In genomic region chr9:51736750-51737368, GRCm38 (mm10) we compare ENCODE assay signal across 12 mouse cellular contexts. TPM values are rescaled to one million over a fixed set of nuclear protein-coding genes. Genes with fewer than 3 reads are reported as not detected.
DNase-seq lines count a peak whose midpoint lies in the region; ATAC-seq and TF ChIP-seq lines count a peak whose summit lies in the region.
"Had no signal": no experiment of that assay in that cellular context is flagged by ENCODE, and none has a peak within 500 bp of the region (broad histone marks: within the 10 kb centered on the region; RNA-seq: fewer than 3 reads in every experiment).

No protein-coding gene starts in this region.

- H3K79me2 ChIP-seq in liver, adult 2 months (ENCODE audit: control insufficient read depth, insufficient read depth, low read length): no peaks in the 10 kb centered on the region

- no peaks in the 10 kb centered on the region for H3K9me3 ChIP-seq in forebrain, embryonic 15.5 days
- H3K9me3 ChIP-seq in forebrain, embryonic 11.5 days (ENCODE audit: control insufficient read depth, low read length): no peaks in the 10 kb centered on the region
- H3K9me3 ChIP-seq in liver, postnatal 0 days (ENCODE audit: low read length): 0 out of 2 replicates have a peak, but pooled peaks cover 4% of the 10 kb centered on the region
- no peaks in the 10 kb centered on the region for H3K9me3 ChIP-seq in forebrain, embryonic 16.5 days (ENCODE audit: control insufficient read depth, low read length)

- H3K36me3 ChIP-seq in forebrain, embryonic 15.5 days: no peaks in the 10 kb centered on the region
- H3K36me3 ChIP-seq in forebrain, embryonic 11.5 days (ENCODE audit: control insufficient read depth, insufficient read depth, low read length): no peaks in the 10 kb centered on the region
- no peaks in the 10 kb centered on the region for H3K36me3 ChIP-seq in liver, adult 2 months (ENCODE audit: control insufficient read depth, insufficient read depth, low read length)
- H3K36me3 ChIP-seq in liver, postnatal 0 days (replicated peaks; ENCODE audit: insufficient read depth, low read length): no peaks in the 10 kb centered on the region
- no peaks in the 10 kb centered on the region for H3K36me3 ChIP-seq in forebrain, embryonic 16.5 days (ENCODE audit: control insufficient read depth, insufficient read depth)

- no peak for DNase-seq in forebrain, embryonic 11.5 days (ENCODE audit: low spot score)
- peak; percentile 73 for DNase-seq in liver, adult 2 months (ENCODE audit: extremely low read depth, low read depth, low spot score)
- DNase-seq in liver, postnatal 0 days: no peak
- DNase-seq in layer of hippocampus, postnatal 14 days (ENCODE audit: low spot score in 2 of 2): peak; percentile 37 to 65
- no peak for DNase-seq in liver
- DNase-seq: kidney, adult 8-10 months; lung, adult 2 months had no signal

- H3K4me1 ChIP-seq in forebrain, embryonic 15.5 days: peaks cover 32% of the 10 kb centered on the region
- H3K4me1 ChIP-seq in forebrain, embryonic 11.5 days (replicated peaks; ENCODE audit: control insufficient read depth, insufficient read depth, low read length): no peaks in the 10 kb centered on the region; the same call in 1 of the 2 replicates
- peaks cover 6% of the 10 kb centered on the region for H3K4me1 ChIP-seq in liver, adult 2 months (ENCODE audit: control insufficient read depth, insufficient read depth, low read length)
- H3K4me1 ChIP-seq in liver, postnatal 0 days (ENCODE audit: insufficient read depth): peaks cover 5% of the 10 kb centered on the region; the same call in 1 of the 2 replicates
- H3K4me1 ChIP-seq in forebrain, embryonic 16.5 days (replicated peaks; ENCODE audit: control insufficient read depth, insufficient read depth, low read length): peaks cover 27% of the 10 kb centered on the region

- no peak overlapping the region for H3K4me3 ChIP-seq in forebrain, embryonic 15.5 days
- no peak overlapping the region for H3K4me3 ChIP-seq in forebrain, embryonic 11.5 days (ENCODE audit: low read depth, low read length)
- no peak overlapping the region for H3K4me3 ChIP-seq in liver, adult 2 months (ENCODE audit: insufficient read depth, low read depth, low read length)
- no peak overlapping the region for H3K4me3 ChIP-seq in liver, postnatal 0 days (ENCODE audit: low read depth, low read length)
- no peak overlapping the region for H3K4me3 ChIP-seq in forebrain, embryonic 16.5 days (replicated peaks; ENCODE audit: low read length)

- no peak for TF ChIP-seq POLR2A in liver, adult 2 months (IDR thresholded peaks at IDR 0.05; ENCODE audit: extremely low read depth, insufficient read depth, low read length)

- no peak for TF ChIP-seq CTCF in liver, adult 2 months (IDR thresholded peaks at IDR 0.05; ENCODE audit: low read depth, low read length)
- TF ChIP-seq CTCF in liver, postnatal 0 days (IDR thresholded peaks at IDR 0.05; ENCODE audit: low read depth): no peak

- H3K9ac ChIP-seq in forebrain, embryonic 15.5 days (replicated peaks): no peak overlapping the region
- H3K9ac ChIP-seq in forebrain, embryonic 11.5 days (ENCODE audit: low read length): no peak overlapping the region
- no peak overlapping the region for H3K9ac ChIP-seq in liver, adult 2 months (ENCODE audit: low read depth, low read length)
- H3K9ac ChIP-seq in liver, postnatal 0 days (replicated peaks): no peak overlapping the region
- no peak overlapping the region for H3K9ac ChIP-seq in forebrain, embryonic 16.5 days (replicated peaks; ENCODE audit: low read depth, low read length)

- 0 out of 2 replicates have a peak overlapping the region, but pooled peaks have one; percentile 12 for H3K4me2 ChIP-seq in forebrain, embryonic 15.5 days (replicated peaks)
- H3K4me2 ChIP-seq in forebrain, embryonic 11.5 days (ENCODE audit: low read depth, low read length, severe bottlenecking): no peak overlapping the region
- no peak overlapping the region for H3K4me2 ChIP-seq in liver, postnatal 0 days (ENCODE audit: low read depth, low read length)
- H3K4me2 ChIP-seq in forebrain, embryonic 16.5 days (ENCODE audit: low read length): no peak overlapping the region

- no peak for TF ChIP-seq EP300 in liver, postnatal 0 days (IDR thresholded peaks at IDR 0.05; ENCODE audit: low read depth)

- peak; percentile 80 for ATAC-seq in forebrain, embryonic 15.5 days (replicated peaks)
- ATAC-seq in forebrain, embryonic 11.5 days (replicated peaks; ENCODE audit: low FRiP score): no peak
- no peak for ATAC-seq in liver, postnatal 0 days
- peak; percentile 60 for ATAC-seq in forebrain, embryonic 16.5 days
- ATAC-seq in erythroblast, adult 5-6 weeks (replicated peaks; ENCODE audit: low FRiP score, poor library complexity, severe bottlenecking): no peak

- no peaks in the 10 kb centered on the region for H3K27me3 ChIP-seq in forebrain, embryonic 15.5 days
- no peaks in the 10 kb centered on the region for H3K27me3 ChIP-seq in forebrain, embryonic 11.5 days (ENCODE audit: control insufficient read depth, insufficient read depth, low read length)
- peaks cover 21% of the 10 kb centered on the region; the same call in 1 of the 2 replicates for H3K27me3 ChIP-seq in liver, adult 2 months (ENCODE audit: control insufficient read depth, insufficient read depth, low read length)
- H3K27me3 ChIP-seq in liver, postnatal 0 days (ENCODE audit: insufficient read depth, low read length): peaks cover 12% of the 10 kb centered on the region; the same call in 1 of the 2 replicates
- no peaks in the 10 kb centered on the region for H3K27me3 ChIP-seq in forebrain, embryonic 16.5 days (replicated peaks; ENCODE audit: control insufficient read depth, insufficient read depth, low read length)

- WGBS in forebrain, embryonic 15.5 days: 46% methylated on average over 5 of the region's 5 CpGs
- WGBS in forebrain, embryonic 11.5 days: 78% methylated on average over 5 of the region's 5 CpGs
- WGBS in liver, adult 2 months: 67% methylated on average over 5 of the region's 5 CpGs
- 71% methylated on average over 5 of the region's 5 CpGs for WGBS in liver, postnatal 0 days (ENCODE audit: insufficient replicate concordance)
- WGBS in forebrain, embryonic 16.5 days: 39% methylated on average over 5 of the region's 5 CpGs

- H3K27ac ChIP-seq in forebrain, embryonic 15.5 days (replicated peaks): peak overlapping the region; percentile 60
- H3K27ac ChIP-seq in forebrain, embryonic 11.5 days (ENCODE audit: low read depth, low read length): no peak overlapping the region
- no peak overlapping the region for H3K27ac ChIP-seq in liver, adult 2 months (replicated peaks; ENCODE audit: insufficient read depth, low read depth, low read length)
- no peak overlapping the region for H3K27ac ChIP-seq in liver, postnatal 0 days (ENCODE audit: low read depth)
- peak overlapping the region; percentile 41; the same call in 1 of the 2 replicates for H3K27ac ChIP-seq in forebrain, embryonic 16.5 days (ENCODE audit: low read length)
- H3K27ac ChIP-seq: stomach, postnatal 0 days had no signal

RNA-seq across cellular contexts. Expression of gene Arhgap20, which starts 28.3 kb away (rescaled TPM):
- 11.8 and 14.6 TPM in 2 replicates for polyA plus RNA-seq in forebrain, embryonic 15.5 days (2015; fragmentation: Nextera tagmentation; extraction: Ambion mirVana)
- polyA plus RNA-seq in forebrain, embryonic 11.5 days (2014; fragmentation: Nextera tagmentation; extraction: Ambion mirVana): 4.6 and 5.6 TPM in 2 replicates
- total RNA-seq in liver, adult 2 months (2014; rRNA removed): under 0.01 and 0.09 TPM in 2 replicates
- polyA plus RNA-seq in liver, adult 2 months (2012; rRNA removed): 0.01 TPM in 1 of 2 replicates, not detected in the other
- polyA plus RNA-seq in liver, postnatal 0 days (2015; fragmentation: Nextera tagmentation; extraction: Ambion mirVana): 0.01 and 0.02 TPM in 2 replicates
- polyA plus RNA-seq in forebrain, embryonic 16.5 days (2015; fragmentation: Nextera tagmentation; extraction: Ambion mirVana): 15.5 and 18.2 TPM in 2 replicates
- total RNA-seq in layer of hippocampus, postnatal 14 days (2021): 10 to 100 TPM; 41.7 to 48.3 TPM
- total RNA-seq in erythroblast, adult 5-6 weeks (2015; ENCODE audit: low replicate concordance): not detected in 2 replicates
- not detected in 2 replicates for total RNA-seq in erythroblast, adult 5-6 weeks (2017; ENCODE audit: low replicate concordance)
- total RNA-seq: megakaryocyte-erythroid progenitor cell, adult 5-6 weeks had no signal

Comparison
In these comparisons a context has a peak if more than half of its experiments do, and no peak if none do; other contexts are left out.
1. ATAC-seq: peak in forebrain, embryonic 15.5 days (single experiment) and forebrain, embryonic 16.5 days (single experiment); none in forebrain, embryonic 11.5 days (single experiment), liver, postnatal 0 days (single experiment) and erythroblast, adult 5-6 weeks (single experiment).
2. H3K27ac ChIP-seq: peak in forebrain, embryonic 15.5 days (single experiment) and forebrain, embryonic 16.5 days (single experiment); none in forebrain, embryonic 11.5 days (single experiment), liver, adult 2 months (single experiment) and liver, postnatal 0 days (single experiment).
3. DNase-seq: peak in liver, adult 2 months (single experiment) and layer of hippocampus, postnatal 14 days (2 of 2); none in forebrain, embryonic 11.5 days (single experiment), liver, postnatal 0 days (single experiment) and liver (single experiment).